Mouse (Mus musculus) embryo, embryonic 11 days (tissue): ENCODE measurements at regions not wholly inside any gene's neighbourhood (a gene's known extent, or its start where the extent isn't known, plus 50 kb on each side); places are given as distances from the start of the nearest gene placed in this dataset.

Source experiments
- DNase-seq: peaks from one replicate; pipeline ENCODE4 v3.0.0-alpha.2; 2015

DNA sequence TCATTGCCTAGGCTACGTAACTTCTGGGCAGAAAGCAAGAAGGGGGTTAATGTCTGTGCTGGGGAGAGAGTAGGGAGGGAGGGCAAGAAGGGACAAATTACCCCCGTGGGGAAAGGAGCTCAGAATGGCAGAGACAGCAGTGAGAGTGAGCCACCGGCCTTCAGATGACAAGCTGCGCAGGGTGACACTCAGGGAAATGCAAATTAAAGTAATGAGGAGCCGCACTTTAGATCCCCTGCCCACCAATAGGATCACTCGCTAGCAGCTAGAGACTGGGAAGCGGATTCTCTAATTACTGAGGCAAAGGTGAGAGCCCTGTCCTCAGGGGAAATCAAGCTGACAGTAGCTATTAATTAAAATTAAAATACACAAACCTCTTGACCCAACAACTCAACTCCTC is 202.5 kb downstream of the Arhgef10l start:
- no peak for DNase-seq

DNA sequence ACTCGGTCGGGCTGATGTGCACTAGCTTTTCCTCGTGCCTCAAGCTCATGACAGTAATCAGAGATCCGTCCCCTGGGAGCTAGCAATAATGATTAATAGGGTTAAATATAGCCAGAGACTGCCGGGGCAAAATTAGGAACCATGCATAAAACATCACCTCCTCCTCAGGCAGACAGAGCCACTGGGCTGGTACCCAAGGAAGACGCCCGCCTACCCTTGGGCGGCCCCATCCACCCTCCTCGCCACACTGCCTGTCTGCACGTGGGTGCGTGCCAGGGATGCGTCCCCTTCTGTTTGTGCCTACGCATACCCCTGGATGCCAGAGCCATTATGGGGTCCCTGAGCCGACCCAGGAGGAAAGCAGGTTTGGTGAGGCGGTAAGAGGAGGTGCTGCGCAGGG is 204.5 kb downstream of the Arhgef10l start:
- no peak for DNase-seq

DNA sequence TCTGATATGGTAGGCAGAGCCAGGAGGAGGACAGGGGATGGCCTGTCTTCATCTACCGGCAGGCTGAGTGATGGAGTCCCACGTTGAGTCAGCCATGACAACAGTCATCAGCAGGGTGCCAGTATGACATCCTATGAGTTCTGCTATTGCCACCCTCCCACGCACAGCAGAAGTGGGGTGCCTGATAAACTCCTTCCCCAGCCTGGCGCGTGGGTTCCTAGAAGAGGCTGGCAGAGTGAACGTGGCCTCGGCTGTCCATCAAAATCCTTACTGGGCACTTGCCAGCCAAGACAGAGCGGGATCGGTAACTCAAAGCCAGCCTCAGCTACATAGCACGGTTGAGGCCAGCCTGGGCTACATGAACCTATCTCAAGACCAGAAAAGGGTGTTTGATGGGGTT is 202.5 kb upstream of the Igsf21 start:
- no peak for DNase-seq

GRCm38 (mm10) chr4:140446455-140446854 is 199.9 kb upstream of the Igsf21 start:
- DNase-seq = no peak

DNA sequence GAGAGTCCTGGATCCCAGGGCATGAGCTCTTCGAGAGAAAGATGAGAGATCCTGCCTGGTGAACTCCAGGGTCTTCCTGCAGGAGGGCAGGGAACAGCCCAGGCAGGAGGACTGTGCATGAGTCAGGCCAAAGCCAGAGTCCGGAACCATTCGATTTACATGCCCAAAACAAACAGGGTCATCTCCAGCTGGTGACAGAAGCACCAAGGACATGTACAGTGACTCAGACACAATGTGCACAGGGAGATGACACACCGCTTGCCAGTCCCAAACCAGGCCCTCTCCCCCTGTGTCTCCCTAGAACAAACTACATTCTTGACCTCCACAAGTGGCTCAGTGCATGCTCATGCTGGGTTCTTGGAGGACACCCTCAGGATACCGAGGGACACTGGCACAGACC is 199.3 kb upstream of the Igsf21 start:
- no peak for DNase-seq

DNA sequence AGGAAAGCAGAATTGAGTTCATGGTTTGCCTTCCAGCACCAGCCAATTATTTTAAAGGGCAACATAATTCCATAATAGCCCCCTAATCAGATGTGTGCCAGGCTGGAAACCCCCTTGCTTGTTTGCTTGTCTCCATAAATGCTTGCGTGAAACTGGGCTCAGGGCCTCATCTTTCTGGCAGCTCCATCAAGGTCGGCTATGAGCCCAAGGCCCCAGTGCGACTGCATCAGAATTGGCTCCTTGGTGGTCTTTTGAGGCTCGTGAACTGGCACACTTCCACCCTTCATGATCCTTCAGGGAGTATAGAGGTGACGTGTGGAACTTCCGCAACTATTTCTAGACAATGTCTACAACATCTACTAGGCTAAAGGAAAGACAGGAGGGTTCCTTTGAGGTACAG is 196.6 kb upstream of the Igsf21 start:
- DNase-seq = no peak

- no peak for DNase-seq
Observed at GRCm38 (mm10) chr4:140441805-140442204, 195.2 kb upstream of the Igsf21 start.

DNA sequence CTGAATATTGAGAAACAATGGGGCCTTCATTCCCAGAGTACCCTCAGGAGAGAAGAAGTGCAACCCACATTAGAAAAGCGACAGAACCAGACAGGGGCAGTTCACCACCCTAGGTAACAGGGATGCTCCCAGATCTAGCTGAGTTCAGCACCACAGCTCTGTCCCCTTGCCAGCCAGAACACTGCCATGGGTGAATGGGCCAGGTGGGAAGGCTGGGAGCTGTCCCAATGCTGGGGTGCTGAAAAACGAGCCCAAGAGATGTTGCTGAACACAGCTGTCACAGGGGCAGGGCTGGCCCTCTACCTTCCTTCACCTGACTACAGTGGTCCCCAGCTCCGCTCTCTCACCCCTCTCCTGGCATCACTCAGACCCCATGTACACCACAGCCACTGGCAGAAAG is 193.3 kb upstream of the Igsf21 start:
- peak; percentile 77 for DNase-seq

DNA sequence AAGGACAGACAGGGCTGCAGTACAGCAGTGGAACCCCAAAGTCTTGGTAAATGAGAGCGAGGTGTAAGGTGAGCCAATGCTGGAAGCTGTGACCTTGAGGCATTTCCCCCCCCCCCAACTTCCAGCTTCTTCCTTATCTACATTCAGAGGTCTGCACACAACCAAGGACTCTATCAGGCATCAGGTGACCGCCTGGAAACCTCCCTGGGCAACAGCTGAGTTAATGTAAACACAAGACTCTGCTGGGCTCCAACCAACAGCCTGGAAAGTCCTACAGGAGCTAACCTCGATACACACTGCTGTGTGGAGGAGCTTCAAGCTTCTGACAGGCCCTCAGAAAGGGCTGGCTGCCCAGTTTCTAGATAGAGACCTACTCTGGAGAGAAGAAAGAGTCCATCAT is 189.4 kb upstream of the Igsf21 start:
- DNase-seq = no peak

GRCm38 (mm10) chr4:140433744-140434542 is 187.4 kb upstream of the Igsf21 start:
- DNase-seq = no peak

- DNase-seq = no peak
Observed at GRCm38 (mm10) chr4:140432101-140432500, 185.5 kb upstream of the Igsf21 start.

GRCm38 (mm10) chr4:140427039-140427438 is 180.5 kb upstream of the Igsf21 start:
- DNase-seq = no peak

GRCm38 (mm10) chr4:140423791-140424190 is 177.2 kb upstream of the Igsf21 start:
- DNase-seq = no peak

- peak; percentile 25 for DNase-seq
Observed at GRCm38 (mm10) chr4:140421926-140422585, 175.5 kb upstream of the Igsf21 start.

DNA sequence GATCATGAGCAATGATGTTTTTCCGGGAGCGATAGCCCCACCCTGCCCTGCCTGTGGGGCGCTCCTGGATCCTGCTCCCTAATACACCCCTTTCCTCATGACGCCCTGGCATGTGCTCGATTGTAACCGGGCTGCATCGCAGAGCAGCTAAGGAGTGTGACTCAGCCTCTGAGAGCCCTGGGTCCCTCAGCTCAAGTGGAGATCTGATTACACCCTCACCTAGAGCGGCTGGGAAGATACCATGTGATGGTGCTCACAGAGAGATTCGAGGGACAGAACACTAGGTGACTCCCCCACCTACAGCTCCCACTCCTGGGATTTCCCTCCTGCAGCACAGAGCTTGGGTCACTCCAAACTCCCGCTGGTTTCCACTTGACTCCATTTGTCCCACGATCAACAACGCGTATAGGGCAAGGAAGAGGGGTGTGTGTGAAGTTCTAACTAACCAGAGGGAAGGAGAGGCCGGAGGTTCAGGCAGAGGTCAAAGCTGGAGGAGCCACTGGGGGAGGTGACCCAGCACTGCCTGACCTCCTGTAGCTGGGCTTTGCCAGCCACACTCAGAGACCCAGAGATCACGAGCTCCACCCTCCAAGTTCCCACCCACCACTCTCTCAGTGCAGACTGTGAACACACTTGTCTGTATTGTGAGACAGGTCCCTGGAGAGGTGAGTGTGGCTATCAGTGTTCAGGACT is 173.3 kb upstream of the Igsf21 start:
- DNase-seq = no peak

DNA sequence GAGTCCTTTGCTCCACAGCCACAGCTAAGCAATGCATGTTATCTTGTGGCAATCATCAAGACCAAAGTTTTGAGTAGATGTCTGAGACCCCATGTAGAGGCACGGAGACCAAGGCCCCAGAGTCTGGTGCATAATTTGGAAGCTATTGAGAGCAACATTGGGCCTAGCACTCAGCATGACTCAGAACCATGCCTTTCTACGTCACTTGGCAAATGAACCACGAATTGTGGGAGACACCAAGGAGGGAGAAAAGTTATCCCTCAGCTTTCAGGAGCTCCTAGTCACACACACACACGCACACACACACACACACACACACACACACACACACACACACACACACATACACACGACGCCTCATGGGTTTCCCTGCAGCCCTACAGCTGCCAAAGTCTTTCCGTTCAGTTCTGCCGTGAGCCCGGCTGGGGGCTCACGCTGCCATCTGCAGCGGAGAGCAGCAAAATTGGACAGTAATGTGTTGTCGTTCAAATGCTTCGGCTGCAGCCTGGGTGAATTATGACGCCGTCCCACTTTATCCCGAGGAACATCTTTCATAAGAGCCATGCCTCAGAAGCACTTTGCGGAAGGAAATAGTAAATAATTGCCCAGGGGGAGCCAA is 165.8 kb upstream of the Igsf21 start:
- no peak for DNase-seq

- DNase-seq = no peak
Observed at GRCm38 (mm10) chr4:140408446-140408845, 161.9 kb upstream of the Igsf21 start.

- DNase-seq = no peak
Observed at GRCm38 (mm10) chr4:140406913-140407312, 160.3 kb upstream of the Igsf21 start.

DNA sequence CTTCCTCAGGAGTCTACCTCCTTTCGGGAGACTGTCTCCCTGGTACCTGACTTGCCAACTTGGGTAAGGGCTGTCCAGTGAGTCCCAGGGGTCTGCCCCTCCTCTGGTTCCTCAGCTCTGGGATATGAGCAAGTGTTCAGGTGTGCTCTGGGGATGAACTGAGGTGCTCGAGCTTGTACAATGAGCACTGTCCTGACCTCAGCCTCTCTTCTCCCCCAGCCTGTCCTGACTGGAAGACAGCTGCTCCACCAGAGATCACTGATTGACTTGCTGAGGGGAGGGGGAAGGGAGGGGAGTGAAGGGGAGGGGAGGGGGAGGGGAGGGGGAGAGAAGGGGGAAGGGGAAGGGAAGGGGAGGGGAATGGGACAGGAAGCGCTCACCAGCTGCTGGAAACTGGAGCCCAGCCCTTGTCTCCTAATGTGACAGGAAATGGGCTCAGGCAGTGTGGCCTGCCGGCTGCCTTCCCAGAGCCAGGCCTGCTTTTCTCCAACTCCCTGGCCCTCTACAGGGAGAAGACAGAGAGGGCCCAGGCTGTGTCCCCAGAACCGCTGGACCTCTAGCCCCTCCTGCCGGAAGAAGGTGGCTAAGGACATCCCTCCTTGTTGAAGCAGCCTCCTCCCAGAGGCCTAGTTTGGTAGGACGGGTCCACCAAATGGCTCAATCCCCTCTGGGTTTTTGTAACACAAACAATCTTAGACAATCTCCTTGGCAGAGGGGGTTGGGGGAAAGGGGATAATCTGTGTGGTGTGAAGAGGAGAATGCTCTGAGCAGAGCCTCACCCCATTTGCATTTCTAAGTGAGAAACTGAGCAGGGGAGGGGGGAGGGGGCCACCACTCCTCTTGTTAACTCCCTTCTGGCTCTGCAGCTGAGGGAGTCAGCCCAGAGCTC is 159.7 kb upstream of the Igsf21 start:
- peak; percentile 78 for DNase-seq

DNA sequence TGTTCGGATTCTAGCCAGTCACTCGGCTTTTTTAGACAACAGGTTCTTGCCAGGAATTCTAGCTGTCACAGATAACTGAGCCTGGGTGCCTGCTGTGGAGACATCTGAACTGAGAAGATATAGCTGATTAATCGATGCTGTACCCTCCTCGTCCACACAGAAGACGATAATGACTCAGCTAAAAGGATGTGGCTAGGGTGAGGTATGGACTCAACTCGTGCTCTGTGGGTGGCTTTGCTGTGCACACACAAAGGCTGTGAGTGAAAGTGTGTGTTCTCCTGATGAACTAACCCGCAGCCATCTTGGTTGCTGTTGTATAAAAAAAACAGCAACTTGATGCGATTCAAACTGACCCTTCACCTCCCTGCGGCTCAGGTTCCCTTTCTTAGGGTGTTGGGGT is 158.8 kb upstream of the Igsf21 start:
- no peak for DNase-seq

GRCm38 (mm10) chr4:140403128-140403527 is 156.5 kb upstream of the Igsf21 start:
- DNase-seq = peak; percentile 47

DNA sequence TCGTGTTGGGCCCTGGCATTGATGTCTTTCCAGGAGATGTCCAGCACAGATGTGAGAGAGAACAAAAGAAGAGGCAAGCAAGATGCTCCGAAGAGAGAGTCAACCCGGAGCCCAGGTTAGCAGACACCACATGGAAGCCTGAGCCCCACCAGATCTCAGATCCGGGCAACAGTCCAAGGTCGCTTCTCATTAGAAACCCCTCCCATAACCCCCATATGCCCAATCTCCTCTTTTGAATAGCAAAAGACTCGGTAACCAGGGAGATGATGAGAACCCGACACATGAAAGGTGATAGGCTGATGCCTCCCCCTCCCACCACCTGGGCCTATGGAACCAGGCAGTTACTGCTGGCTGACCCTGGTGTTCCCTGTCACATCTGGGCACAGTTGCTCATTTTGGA is 155.7 kb upstream of the Igsf21 start:
- DNase-seq = no peak
